ENCODE assay signal across 18 mouse cellular contexts in genomic region chr1:60866043-60866442, GRCm38 (mm10). TPM values are rescaled to one million over a fixed set of nuclear protein-coding genes. Genes with fewer than 3 reads are reported as not detected.
"Had no signal": no experiment of that assay in that cellular context is flagged by ENCODE, and none has a peak within 500 bp of the region (broad histone marks: within the 10 kb centered on the region; RNA-seq: fewer than 3 reads in every experiment).

No protein-coding gene starts in this region.

- H3K4me1 ChIP-seq: stomach, embryonic 15.5 days had no signal

- H3K27ac ChIP-seq: midbrain, embryonic 13.5 days; midbrain, embryonic 15.5 days; neural tube, embryonic 12.5 days; stomach, embryonic 15.5 days; stomach, postnatal 0 days had no signal

- H3K9ac ChIP-seq: lung, embryonic 14.5 days; midbrain, embryonic 13.5 days; midbrain, embryonic 15.5 days; neural tube, embryonic 12.5 days; stomach, embryonic 15.5 days had no signal

- H3K9me3 ChIP-seq: megakaryocyte, embryonic 14.5 days; midbrain, embryonic 13.5 days; midbrain, embryonic 15.5 days; neural tube, embryonic 12.5 days; stomach, embryonic 15.5 days had no signal

- ATAC-seq: midbrain, embryonic 13.5 days; midbrain, embryonic 15.5 days had no signal

- DNase-seq: lung, adult 18-20 months; lung, embryonic 14.5 days; lung, postnatal 10 days; lung, postnatal 4 days; right cerebral cortex, postnatal 14 days; thymus, adult 2 months; thymus, postnatal 25 days; thymus, postnatal 4 days had no signal

- H3K4me3 ChIP-seq: megakaryocyte, embryonic 14.5 days; midbrain, embryonic 13.5 days; midbrain, embryonic 15.5 days; neural tube, embryonic 12.5 days; stomach, embryonic 15.5 days had no signal

- H3K27me3 ChIP-seq: megakaryocyte, embryonic 14.5 days; midbrain, embryonic 13.5 days; midbrain, embryonic 15.5 days; neural tube, embryonic 12.5 days; stomach, embryonic 15.5 days had no signal

- H3K36me3 ChIP-seq: midbrain, embryonic 13.5 days; midbrain, embryonic 15.5 days; neural tube, embryonic 12.5 days; stomach, embryonic 15.5 days had no signal

- H3K4me2 ChIP-seq: lung, embryonic 14.5 days; midbrain, embryonic 11.5 days; midbrain, embryonic 13.5 days; midbrain, embryonic 15.5 days; neural tube, embryonic 12.5 days; stomach, embryonic 15.5 days had no signal

RNA-seq across cellular contexts. Expression of gene Ctla4, which starts 20.8 kb away (rescaled TPM):
- total RNA-seq: midbrain, postnatal 0 days had no signal
- polyA plus RNA-seq: lung, embryonic 14.5 days; midbrain, embryonic 11.5 days; midbrain, embryonic 13.5 days; midbrain, embryonic 15.5 days; midbrain, postnatal 0 days; neural tube, embryonic 12.5 days; neural tube, embryonic 14.5 days; stomach, embryonic 15.5 days; stomach, postnatal 0 days; testis, adult 2 months had no signal
